Mouse (Mus musculus): Measurements from ENCODE around the gene Nmt1. TPM values are rescaled to one million over a fixed set of nuclear protein-coding genes. Genes with fewer than 3 reads are reported as not detected.

Gene Nmt1
- polyA plus RNA-seq, 1 experiment = 91.1 TPM

DNA sequence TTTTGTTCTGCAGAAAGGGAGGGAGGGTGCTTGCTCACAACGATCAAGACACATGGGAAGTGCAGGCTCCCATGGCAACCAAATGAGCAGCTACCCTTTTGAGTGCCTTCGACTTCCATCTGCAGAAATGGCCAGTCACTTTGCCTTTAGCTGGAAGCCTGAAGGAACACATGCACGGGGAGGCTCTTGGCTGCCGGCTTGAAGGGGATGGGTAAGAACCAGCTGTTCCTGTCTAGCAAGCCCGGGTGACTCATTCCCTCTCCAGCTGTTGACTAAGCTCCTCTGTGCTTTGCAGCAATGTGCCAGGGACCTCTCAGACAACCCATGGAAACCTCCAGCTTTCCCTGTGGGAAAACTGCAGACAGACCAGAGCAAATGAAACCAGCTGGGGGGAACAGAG is 24.8 kb upstream of the Nmt1 start:
- Histone ChIP-seq H3K4me1 (ENCODE audit: control insufficient read depth, insufficient read depth, low read length) (peaks cover 6% of the 10 kb centered on the region; the same call in 1 of the 2 replicates), H3K27ac (ENCODE audit: insufficient read depth, low read length) (peak overlapping the region; percentile 73), H3K4me3 (ENCODE audit: insufficient read depth, low read length) (no peak overlapping the region)
- TF ChIP-seq POLR2A (IDR thresholded peaks at IDR 0.05; ENCODE audit: low read depth, low read length) = no peak
- no peak for TF ChIP-seq CTCF (IDR thresholded peaks at IDR 0.05; ENCODE audit: borderline replicate concordance, insufficient read depth, low read length)

DNA sequence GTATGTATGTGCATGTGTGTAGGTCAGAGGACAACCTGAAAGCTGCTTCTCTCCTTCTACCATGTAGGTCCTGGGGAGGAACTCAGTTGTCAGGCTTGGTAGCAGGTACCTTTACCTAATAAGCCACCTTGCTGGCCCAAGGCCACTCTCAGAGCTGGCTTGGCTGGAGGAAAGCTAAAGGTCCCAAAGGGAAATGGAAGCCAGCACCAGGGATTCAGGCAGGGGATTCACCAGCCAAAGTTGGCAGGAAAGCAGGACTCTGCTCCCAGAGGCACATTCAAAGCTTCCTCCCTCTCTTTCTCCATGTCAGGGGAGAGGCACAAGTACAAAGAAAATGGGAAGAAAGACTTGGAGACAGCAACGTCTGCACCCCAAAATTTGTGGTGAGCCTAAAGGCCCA is 23.1 kb upstream of the Nmt1 start:
- Histone ChIP-seq H3K27ac (ENCODE audit: insufficient read depth, low read length) (no peak overlapping the region), H3K4me1 (ENCODE audit: control insufficient read depth, insufficient read depth, low read length) (peaks cover 6% of the 10 kb centered on the region; the same call in 1 of the 2 replicates), H3K4me3 (ENCODE audit: insufficient read depth, low read length) (no peak overlapping the region)
- no peak for TF ChIP-seq CTCF (IDR thresholded peaks at IDR 0.05; ENCODE audit: borderline replicate concordance, insufficient read depth, low read length)
- no peak for TF ChIP-seq POLR2A (IDR thresholded peaks at IDR 0.05; ENCODE audit: low read depth, low read length)

DNA sequence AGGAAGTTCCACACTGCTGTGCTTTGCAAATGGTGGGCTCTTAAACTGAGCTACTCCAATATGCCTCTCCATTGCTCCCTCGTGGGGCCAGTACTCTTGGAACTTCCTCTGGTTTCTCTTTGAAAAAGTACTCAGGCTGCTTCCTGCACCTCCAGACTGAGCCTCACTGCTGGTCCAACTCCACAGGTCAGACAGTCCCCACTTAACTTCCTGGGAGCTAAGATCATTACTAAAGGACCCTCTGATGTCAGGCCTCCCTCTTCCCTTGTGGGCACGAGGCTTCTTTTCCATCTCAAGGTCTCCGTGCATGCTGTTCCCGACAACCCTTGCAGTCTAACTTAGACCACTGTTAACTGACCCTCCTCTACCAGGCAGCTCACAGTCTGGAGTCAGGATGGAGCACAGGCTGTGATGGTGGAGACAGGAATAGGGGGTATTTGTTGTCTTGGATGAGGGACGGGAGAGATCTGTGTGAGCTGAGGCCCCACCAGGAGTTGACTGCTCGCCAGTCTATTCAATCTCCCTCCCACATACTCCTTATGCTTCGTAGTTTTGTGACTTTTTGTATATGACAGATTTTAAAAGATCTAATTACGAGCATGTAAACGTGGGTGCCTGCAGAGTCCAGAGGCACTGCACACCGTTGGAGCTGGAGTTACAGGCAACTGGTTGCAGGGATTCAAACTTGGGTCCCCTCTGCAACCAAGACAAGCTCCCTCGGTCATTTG is 22.6 kb upstream of the Nmt1 start:
- Histone ChIP-seq H3K27ac (ENCODE audit: insufficient read depth, low read length) (no peak overlapping the region), H3K4me3 (ENCODE audit: insufficient read depth, low read length) (no peak overlapping the region), H3K4me1 (ENCODE audit: control insufficient read depth, insufficient read depth, low read length) (peaks cover 6% of the 10 kb centered on the region; the same call in 1 of the 2 replicates)
- no peak for TF ChIP-seq CTCF (IDR thresholded peaks at IDR 0.05; ENCODE audit: borderline replicate concordance, insufficient read depth, low read length)
- no peak for TF ChIP-seq POLR2A (IDR thresholded peaks at IDR 0.05; ENCODE audit: low read depth, low read length)

DNA sequence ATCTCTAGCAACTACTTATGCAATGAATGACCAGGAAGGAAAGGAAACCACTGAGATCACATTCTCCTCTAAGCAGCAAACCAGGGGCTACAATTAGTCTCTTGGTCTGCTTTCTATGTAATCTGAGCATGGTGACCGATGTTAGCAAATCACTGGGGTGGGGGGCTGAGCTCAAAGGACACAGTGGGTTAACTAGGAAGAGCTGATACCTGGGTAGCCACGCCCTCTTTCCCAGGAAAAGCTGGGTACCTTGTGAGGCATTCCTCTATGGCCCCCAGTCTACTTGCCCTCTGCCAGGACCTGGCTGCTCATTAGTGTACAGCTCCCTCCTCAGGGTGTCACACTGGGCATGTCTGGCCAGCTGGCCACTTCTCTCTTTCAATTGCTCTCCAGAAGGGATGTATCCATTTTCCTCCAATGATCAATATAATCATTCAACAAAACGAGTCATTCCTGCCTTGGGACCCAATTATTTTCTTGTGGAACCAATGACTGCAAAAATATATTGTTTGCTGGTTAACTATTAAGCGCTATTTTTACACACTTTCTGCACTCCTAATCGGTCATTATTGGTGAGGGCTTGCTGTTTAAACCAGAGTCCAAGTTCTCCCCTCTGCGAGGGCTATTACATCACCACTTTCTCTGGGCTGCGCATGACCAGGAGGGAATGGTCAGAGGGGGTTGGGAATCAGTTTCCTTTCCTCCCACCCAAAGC is 21.5 kb upstream of the Nmt1 start:
- Histone ChIP-seq H3K27ac (ENCODE audit: insufficient read depth, low read length) (no peak overlapping the region), H3K4me3 (ENCODE audit: insufficient read depth, low read length) (no peak overlapping the region), H3K4me1 (ENCODE audit: control insufficient read depth, insufficient read depth, low read length) (peaks cover 6% of the 10 kb centered on the region; the same call in 1 of the 2 replicates)
- TF ChIP-seq POLR2A (IDR thresholded peaks at IDR 0.05; ENCODE audit: low read depth, low read length) (no peak), CTCF (IDR thresholded peaks at IDR 0.05; ENCODE audit: borderline replicate concordance, insufficient read depth, low read length) (no peak)

DNA sequence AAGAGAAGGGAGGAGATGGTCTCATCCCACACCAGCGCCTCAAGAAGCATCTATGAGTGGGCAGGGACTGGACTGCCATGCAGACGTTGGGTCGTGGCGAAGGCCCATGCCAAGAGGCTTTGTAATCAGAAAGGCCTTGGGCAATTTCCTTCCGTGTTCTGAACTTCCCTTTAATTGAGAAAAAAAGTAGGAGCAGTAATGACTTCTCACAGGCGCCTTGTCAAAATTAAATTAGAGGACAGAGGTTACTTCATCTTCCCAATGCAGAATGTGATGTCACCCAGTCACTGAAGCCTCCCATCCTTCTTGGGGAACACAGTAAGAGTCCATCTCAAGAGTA is 21.0 kb upstream of the Nmt1 start:
- peaks cover 6% of the 10 kb centered on the region; the same call in 1 of the 2 replicates for H3K4me1 ChIP-seq (ENCODE audit: control insufficient read depth, insufficient read depth, low read length)
- no peak overlapping the region for H3K4me3 ChIP-seq (ENCODE audit: insufficient read depth, low read length)
- H3K27ac ChIP-seq (ENCODE audit: insufficient read depth, low read length) = no peak overlapping the region
- TF ChIP-seq POLR2A (IDR thresholded peaks at IDR 0.05; ENCODE audit: low read depth, low read length) (no peak), CTCF (IDR thresholded peaks at IDR 0.05; ENCODE audit: borderline replicate concordance, insufficient read depth, low read length) (no peak)

DNA sequence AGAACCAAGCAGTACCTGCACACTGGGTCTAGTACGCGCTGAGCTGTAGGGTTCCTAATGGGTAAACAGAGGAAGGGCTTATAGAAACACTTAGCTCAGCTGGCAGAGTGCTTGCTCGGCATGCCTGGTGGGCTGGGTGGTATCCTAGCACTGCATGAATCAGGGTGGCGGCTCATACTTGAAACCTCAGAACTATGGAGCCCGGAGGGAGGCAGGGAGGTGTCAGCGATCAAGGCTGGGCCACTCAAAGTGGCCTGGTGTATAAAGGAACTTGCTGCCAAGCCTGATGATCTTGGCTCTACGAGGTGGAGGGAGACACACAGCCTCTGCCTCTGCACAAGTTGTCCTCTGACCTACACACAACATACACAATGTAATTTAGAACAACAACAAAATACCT is 19.4 kb upstream of the Nmt1 start:
- no peak for TF ChIP-seq POLR2A (IDR thresholded peaks at IDR 0.05; ENCODE audit: low read depth, low read length)
- no peak for TF ChIP-seq CTCF (IDR thresholded peaks at IDR 0.05; ENCODE audit: borderline replicate concordance, insufficient read depth, low read length)
- H3K4me3 ChIP-seq (ENCODE audit: insufficient read depth, low read length) = no peak overlapping the region
- no peak overlapping the region for H3K27ac ChIP-seq (ENCODE audit: insufficient read depth, low read length)
- peaks cover 4% of the 10 kb centered on the region; the same call in 1 of the 2 replicates for H3K4me1 ChIP-seq (ENCODE audit: control insufficient read depth, insufficient read depth, low read length)

DNA sequence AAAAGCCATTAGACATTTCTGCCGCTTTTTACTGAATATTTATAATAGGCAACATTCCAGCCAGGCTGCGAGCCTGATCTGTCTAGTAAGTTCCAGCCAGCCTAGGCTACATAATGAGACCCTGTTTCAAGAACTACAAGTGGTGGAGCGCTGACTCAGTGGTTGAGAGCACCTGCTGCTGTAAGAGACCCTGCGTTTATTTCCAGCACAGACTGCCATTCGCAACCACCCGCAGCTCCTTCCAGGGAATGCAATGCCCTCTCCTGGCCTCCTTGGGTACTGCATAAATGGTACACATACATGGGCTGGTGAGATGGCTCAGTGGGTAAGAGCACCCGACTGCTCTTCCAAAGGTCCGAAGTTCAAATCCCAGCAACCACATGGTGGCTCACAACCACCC is 18.8 kb upstream of the Nmt1 start:
- H3K4me3 ChIP-seq (ENCODE audit: insufficient read depth, low read length) = no peak overlapping the region

DNA sequence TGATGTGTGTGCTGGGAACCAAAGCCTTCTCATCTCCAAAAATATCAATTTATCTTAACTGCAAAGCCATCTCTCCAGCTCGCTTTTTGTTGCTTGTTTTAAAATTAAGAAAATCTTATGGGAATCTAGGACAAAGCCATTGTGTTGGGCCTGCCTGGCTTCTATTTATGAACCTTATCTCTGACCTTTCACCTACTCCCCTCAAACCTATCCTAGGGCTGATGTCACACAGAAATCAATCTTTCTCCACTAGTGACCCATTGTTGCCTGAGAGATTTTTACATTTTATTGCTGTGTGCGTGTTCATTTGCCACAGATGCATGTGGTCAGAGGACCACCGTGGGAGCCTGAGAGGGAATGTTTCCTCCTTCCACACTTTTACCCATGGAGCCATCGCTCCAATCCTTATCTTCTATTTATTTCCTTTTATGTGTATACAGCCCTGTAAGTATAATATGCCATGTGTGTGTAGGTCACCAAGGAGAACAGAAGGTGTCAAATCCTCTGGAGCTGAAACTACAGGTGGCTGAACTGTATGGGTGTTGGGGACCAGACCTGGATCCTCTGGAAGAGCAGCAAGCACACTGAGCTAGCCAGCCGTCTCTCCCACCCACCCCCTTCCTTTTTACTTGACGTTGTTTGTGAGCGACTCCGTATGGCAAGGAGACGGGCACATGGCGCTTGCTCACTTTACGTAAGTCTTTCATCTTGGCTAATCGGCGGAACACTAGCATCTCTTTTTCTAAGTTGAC is 17.4 kb upstream of the Nmt1 start:
- Histone ChIP-seq H3K27ac (ENCODE audit: insufficient read depth, low read length) (no peak overlapping the region), H3K4me3 (ENCODE audit: insufficient read depth, low read length) (no peak overlapping the region), H3K4me1 (ENCODE audit: control insufficient read depth, insufficient read depth, low read length) (peaks cover 3% of the 10 kb centered on the region; the same call in 1 of the 2 replicates)
- TF ChIP-seq POLR2A (IDR thresholded peaks at IDR 0.05; ENCODE audit: low read depth, low read length) = no peak

More for the DNA sequence above, 18.8 kb upstream of the Nmt1 start:
- Histone ChIP-seq H3K27ac (ENCODE audit: insufficient read depth, low read length) (no peak overlapping the region), H3K4me1 (ENCODE audit: control insufficient read depth, insufficient read depth, low read length) (peaks cover 3% of the 10 kb centered on the region; the same call in 1 of the 2 replicates)
- TF ChIP-seq POLR2A (IDR thresholded peaks at IDR 0.05; ENCODE audit: low read depth, low read length) (no peak), CTCF (IDR thresholded peaks at IDR 0.05; ENCODE audit: borderline replicate concordance, insufficient read depth, low read length) (no peak)

DNA sequence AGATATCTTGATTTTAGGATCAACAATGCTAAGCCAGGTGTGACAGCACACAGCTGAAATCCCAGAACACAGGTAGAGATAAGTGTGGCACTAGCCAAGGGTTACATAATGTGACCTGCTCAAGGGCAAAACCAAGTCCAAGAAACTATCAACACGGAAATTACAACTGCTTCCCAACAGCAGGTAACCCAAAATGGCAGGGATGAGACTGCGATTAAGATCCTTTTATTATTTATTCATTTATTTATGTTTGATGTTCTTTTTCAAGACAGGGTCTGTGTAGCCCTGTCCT is 16.8 kb upstream of the Nmt1 start:
- no peak overlapping the region for H3K27ac ChIP-seq (ENCODE audit: insufficient read depth, low read length)
- TF ChIP-seq CTCF (IDR thresholded peaks at IDR 0.05; ENCODE audit: borderline replicate concordance, insufficient read depth, low read length) (no peak), POLR2A (IDR thresholded peaks at IDR 0.05; ENCODE audit: low read depth, low read length) (no peak)
- H3K4me1 ChIP-seq (ENCODE audit: control insufficient read depth, insufficient read depth, low read length) = peaks cover 3% of the 10 kb centered on the region; the same call in 1 of the 2 replicates
- no peak overlapping the region for H3K4me3 ChIP-seq (ENCODE audit: insufficient read depth, low read length)

Measured in embryonic fibroblast, embryonic 13.5 days (primary cell).